Mouse (Mus musculus) effector memory CD4-positive, alpha-beta T cell, adult 5 months (primary cell): ENCODE data around the gene Tob1. TPM values are rescaled to one million over a fixed set of nuclear protein-coding genes. Genes with fewer than 3 reads are reported as not detected.

Experiments
- polyA plus RNA-seq: library from polyadenylated mRNA; unstranded; fragments of 100-300 nt; shearing (Covaris generic); gene quantifications from one replicate; pipeline ENCODE4 v1.2.1, GENCODE M21; 2017

Tob1 gene
- 213 TPM for polyA plus RNA-seq

GRCm38 (mm10) chr11:94211124-94211603, at the start of gene Tob1:
TSS of gene Tob1 (plus strand) at chr11:94211454.

DNA sequence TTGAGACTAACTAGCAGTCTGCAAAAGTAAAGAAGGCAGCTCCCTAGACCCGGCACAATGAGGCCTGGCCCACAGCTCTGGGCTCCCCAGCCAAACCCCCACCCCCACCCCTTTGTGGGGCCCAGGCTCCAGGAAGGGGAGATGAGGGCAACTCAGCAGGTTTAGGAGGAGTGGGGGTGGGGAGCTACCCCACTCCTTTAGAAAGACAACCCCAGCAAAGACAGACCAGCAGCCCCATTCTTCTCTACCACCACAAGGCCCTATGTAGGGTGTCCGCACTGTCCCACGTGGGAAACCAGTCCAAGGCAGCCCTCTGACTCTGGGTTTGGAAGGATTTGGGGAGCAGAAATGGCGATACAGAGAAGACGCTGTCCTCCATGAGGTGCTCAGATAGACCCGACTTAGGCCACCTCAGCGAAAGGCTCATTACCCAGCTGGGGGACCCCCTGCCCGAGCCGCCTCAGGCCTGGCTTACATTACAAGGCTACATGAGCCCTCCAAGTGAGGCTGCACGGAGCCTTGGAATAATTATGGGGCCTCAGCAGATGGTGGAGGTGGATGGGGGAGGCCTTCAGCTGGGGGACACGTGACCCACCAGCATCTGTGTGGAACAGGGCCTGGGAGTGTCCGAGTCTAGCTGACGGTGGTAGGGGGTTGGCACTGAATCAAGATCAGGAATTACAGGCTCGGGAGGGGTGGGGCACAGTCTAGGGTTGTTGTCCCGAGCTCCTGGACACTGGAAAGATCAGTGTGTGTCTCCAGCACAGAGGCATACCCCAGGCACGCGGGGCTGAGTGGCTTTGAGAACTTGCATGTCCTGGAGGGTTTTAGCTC, 34.9 kb downstream of the Tob1 start, which contains the start of gene Wfikkn2:
Gene Wfikkn2 (minus strand): TSS at position 51 of the 834 bp plus-strand sequence.

Other genes starting within 250 kb of the Tob1 start
- gene Gm20390, start 243.2 kb upstream of the Tob1 start, polyA plus RNA-seq = 135 TPM
- gene Nme1, start 242.9 kb upstream of the Tob1 start, polyA plus RNA-seq = 55.8 TPM
- 184 TPM for gene Spag9, start 215.4 kb upstream of the Tob1 start, polyA plus RNA-seq
- 2.6 TPM for gene Wfikkn2, start 34.6 kb downstream of the Tob1 start, polyA plus RNA-seq
- gene Gm21885, start 70.4 kb downstream of the Tob1 start, polyA plus RNA-seq = not detected
- gene Luc7l3, start 110.5 kb downstream of the Tob1 start, polyA plus RNA-seq = 70.6 TPM
- 44.5 TPM for gene Ankrd40, start 116.5 kb downstream of the Tob1 start, polyA plus RNA-seq
- 2.5 TPM for gene Abcc3, start 181.5 kb downstream of the Tob1 start, polyA plus RNA-seq